Mouse (Mus musculus) heart, postnatal 0 days (tissue): ENCODE results near the gene Gm9837.

ENCODE experiments used
- CTCF ChIP-seq: IDR thresholded peaks from 2 replicates; pipeline ENCODE4 v1.5.1; 2016; ENCODE audit warnings: antibody characterized with exemption, control low read depth, low read depth
- EP300 ChIP-seq: IDR thresholded peaks from 2 replicates; pipeline ENCODE4 v1.6.1; 2016; ENCODE audit warnings: antibody characterized with exemption, low read depth

- TF ChIP-seq CTCF (peak; percentile 9; the same call in 1 of the 2 replicates), EP300 (no peak)
These were observed 12.8 kb downstream of the Gm9837 start for GRCm38 (mm10) chr11:53457372-53457954.
